Mouse (Mus musculus): ENCODE measurements around the gene Cpsf4l. TPM values are rescaled to one million over a fixed set of nuclear protein-coding genes. Genes with fewer than 3 reads are reported as not detected.
A peak's percentile ranks its signal among the peaks of the same experiment; 100 is the strongest.
"Not testable (repeated sequence)": the region's sequence is repeated elsewhere in the genome, so short reads cannot be mapped to it uniquely, and the experiment has no call there.

Gene Cpsf4l
- polyA plus RNA-seq, 1 experiment: 0.84 TPM

GRCm38 (mm10) chr11:113667122-113667521, 42.7 kb downstream of the Cpsf4l start:
- Histone ChIP-seq H3K4me3 (ENCODE audit: control insufficient read depth, insufficient read depth, low read length) (no peak overlapping the region), H3K27me3 (ENCODE audit: control insufficient read depth, insufficient read depth, low read length) (no peaks in the 10 kb centered on the region), H3K4me1 (replicated peaks; ENCODE audit: control insufficient read depth, insufficient read depth, low read length) (peaks cover 4% of the 10 kb centered on the region), H3K27ac (ENCODE audit: control insufficient read depth, insufficient read depth, low read length) (no peak overlapping the region), H3K36me3 (ENCODE audit: control insufficient read depth, insufficient read depth, low read length) (peaks cover 32% of the 10 kb centered on the region)
- no peak for TF ChIP-seq POLR2A (IDR thresholded peaks at IDR 0.05; ENCODE audit: control insufficient read depth, extremely low read depth, insufficient read depth, low read length, poor library complexity)
- TF ChIP-seq CTCF (IDR thresholded peaks at IDR 0.05; ENCODE audit: borderline replicate concordance, control insufficient read depth, extremely low read depth, insufficient read depth, low read length, poor library complexity): no peak
- no peak for DNase-seq
- 98% methylated on average over 2 of the region's 2 CpGs for WGBS

- 40% methylated on average over 10 of the region's 10 CpGs for WGBS
These were observed 43.2 kb downstream of the Cpsf4l start for GRCm38 (mm10) chr11:113666648-113667047.

GRCm38 (mm10) chr11:113666205-113666604, 43.6 kb downstream of the Cpsf4l start:
- Histone ChIP-seq H3K4me1 (replicated peaks; ENCODE audit: control insufficient read depth, insufficient read depth, low read length) (peaks cover 4% of the 10 kb centered on the region), H3K27ac (ENCODE audit: control insufficient read depth, insufficient read depth, low read length) (no peak overlapping the region), H3K27me3 (ENCODE audit: control insufficient read depth, insufficient read depth, low read length) (no peaks in the 10 kb centered on the region), H3K4me3 (ENCODE audit: control insufficient read depth, insufficient read depth, low read length) (no peak overlapping the region), H3K36me3 (ENCODE audit: control insufficient read depth, insufficient read depth, low read length) (peaks cover 37% of the 10 kb centered on the region)
- TF ChIP-seq CTCF (IDR thresholded peaks at IDR 0.05; ENCODE audit: borderline replicate concordance, control insufficient read depth, extremely low read depth, insufficient read depth, low read length, poor library complexity) (no peak), POLR2A (IDR thresholded peaks at IDR 0.05; ENCODE audit: control insufficient read depth, extremely low read depth, insufficient read depth, low read length, poor library complexity) (no peak)
- 85% methylated on average over 6 of the region's 6 CpGs for WGBS
- DNase-seq: no peak

More at GRCm38 (mm10) chr11:113666648-113667047, 43.2 kb downstream of the Cpsf4l start:
- no peak overlapping the region for H3K27ac ChIP-seq (ENCODE audit: control insufficient read depth, insufficient read depth, low read length)
- peaks cover 4% of the 10 kb centered on the region for H3K4me1 ChIP-seq (replicated peaks; ENCODE audit: control insufficient read depth, insufficient read depth, low read length)
- no peaks in the 10 kb centered on the region for H3K27me3 ChIP-seq (ENCODE audit: control insufficient read depth, insufficient read depth, low read length)
- no peak overlapping the region for H3K4me3 ChIP-seq (ENCODE audit: control insufficient read depth, insufficient read depth, low read length)
- TF ChIP-seq POLR2A (IDR thresholded peaks at IDR 0.05; ENCODE audit: control insufficient read depth, extremely low read depth, insufficient read depth, low read length, poor library complexity) (no peak), CTCF (IDR thresholded peaks at IDR 0.05; ENCODE audit: borderline replicate concordance, control insufficient read depth, extremely low read depth, insufficient read depth, low read length, poor library complexity) (no peak)
- H3K36me3 ChIP-seq (ENCODE audit: control insufficient read depth, insufficient read depth, low read length): peaks cover 36% of the 10 kb centered on the region
- DNase-seq: peak; percentile 46

GRCm38 (mm10) chr11:113664279-113664678, 45.5 kb downstream of the Cpsf4l start:
- TF ChIP-seq CTCF (IDR thresholded peaks at IDR 0.05; ENCODE audit: borderline replicate concordance, control insufficient read depth, extremely low read depth, insufficient read depth, low read length, poor library complexity) (no peak), POLR2A (IDR thresholded peaks at IDR 0.05; ENCODE audit: control insufficient read depth, extremely low read depth, insufficient read depth, low read length, poor library complexity) (no peak)
- Histone ChIP-seq H3K27me3 (ENCODE audit: control insufficient read depth, insufficient read depth, low read length) (no peaks in the 10 kb centered on the region), H3K4me3 (ENCODE audit: control insufficient read depth, insufficient read depth, low read length) (no peak overlapping the region), H3K4me1 (replicated peaks; ENCODE audit: control insufficient read depth, insufficient read depth, low read length) (peaks cover 4% of the 10 kb centered on the region), H3K36me3 (ENCODE audit: control insufficient read depth, insufficient read depth, low read length) (peaks cover 47% of the 10 kb centered on the region), H3K27ac (ENCODE audit: control insufficient read depth, insufficient read depth, low read length) (no peak overlapping the region)
- 94% methylated on average over 2 of the region's 2 CpGs for WGBS
- DNase-seq: no peak

- TF ChIP-seq CTCF (IDR thresholded peaks at IDR 0.05; ENCODE audit: borderline replicate concordance, control insufficient read depth, extremely low read depth, insufficient read depth, low read length, poor library complexity): no peak
- TF ChIP-seq POLR2A (IDR thresholded peaks at IDR 0.05; ENCODE audit: control insufficient read depth, extremely low read depth, insufficient read depth, low read length, poor library complexity): no peak
- H3K27ac ChIP-seq (ENCODE audit: control insufficient read depth, insufficient read depth, low read length): no peak overlapping the region
- no peak overlapping the region for H3K4me3 ChIP-seq (ENCODE audit: control insufficient read depth, insufficient read depth, low read length)
- no peak for DNase-seq
- H3K4me1 ChIP-seq (replicated peaks; ENCODE audit: control insufficient read depth, insufficient read depth, low read length): peaks cover 4% of the 10 kb centered on the region
- 94% methylated on average over 18 of the region's 18 CpGs for WGBS
- H3K27me3 ChIP-seq (ENCODE audit: control insufficient read depth, insufficient read depth, low read length): no peaks in the 10 kb centered on the region
- peaks cover 63% of the 10 kb centered on the region for H3K36me3 ChIP-seq (ENCODE audit: control insufficient read depth, insufficient read depth, low read length)
These were observed 47.9 kb downstream of the Cpsf4l start for GRCm38 (mm10) chr11:113661835-113662351.

GRCm38 (mm10) chr11:113660940-113661339, 48.9 kb downstream of the Cpsf4l start:
- H3K27me3 ChIP-seq (ENCODE audit: control insufficient read depth, insufficient read depth, low read length): no peaks in the 10 kb centered on the region
- WGBS: 79% methylated on average over 11 of the region's 11 CpGs
- DNase-seq: no peak
- no peak overlapping the region for H3K4me3 ChIP-seq (ENCODE audit: control insufficient read depth, insufficient read depth, low read length)
- no peak overlapping the region for H3K27ac ChIP-seq (ENCODE audit: control insufficient read depth, insufficient read depth, low read length)
- H3K4me1 ChIP-seq (replicated peaks; ENCODE audit: control insufficient read depth, insufficient read depth, low read length): no peaks in the 10 kb centered on the region
- TF ChIP-seq POLR2A (IDR thresholded peaks at IDR 0.05; ENCODE audit: control insufficient read depth, extremely low read depth, insufficient read depth, low read length, poor library complexity) (no peak), CTCF (IDR thresholded peaks at IDR 0.05; ENCODE audit: borderline replicate concordance, control insufficient read depth, extremely low read depth, insufficient read depth, low read length, poor library complexity) (no peak)
- H3K36me3 ChIP-seq (ENCODE audit: control insufficient read depth, insufficient read depth, low read length): peaks cover 73% of the 10 kb centered on the region

- 100% methylated on average over 3 of the region's 3 CpGs for WGBS
These were observed 49.6 kb downstream of the Cpsf4l start for GRCm38 (mm10) chr11:113660213-113660612.

More at GRCm38 (mm10) chr11:113660213-113660612, 49.6 kb downstream of the Cpsf4l start:
- DNase-seq; H3K4me3 ChIP-seq (ENCODE audit: control insufficient read depth, insufficient read depth, low read length); H3K27me3 ChIP-seq (ENCODE audit: control insufficient read depth, insufficient read depth, low read length); H3K27ac ChIP-seq (ENCODE audit: control insufficient read depth, insufficient read depth, low read length); H3K4me1 ChIP-seq (replicated peaks; ENCODE audit: control insufficient read depth, insufficient read depth, low read length): not testable (repeated sequence)
- H3K36me3 ChIP-seq (ENCODE audit: control insufficient read depth, insufficient read depth, low read length): peaks cover 80% of the 10 kb centered on the region
